Mouse (Mus musculus): ENCODE measurements around the gene Adam19. TPM values are rescaled to one million over a fixed set of nuclear protein-coding genes. Genes with fewer than 3 reads are reported as not detected.
A peak's percentile ranks its signal among the peaks of the same experiment; 100 is the strongest.

Adam19 gene
- polyA plus RNA-seq, 1 experiment: 21.3 TPM

DNA sequence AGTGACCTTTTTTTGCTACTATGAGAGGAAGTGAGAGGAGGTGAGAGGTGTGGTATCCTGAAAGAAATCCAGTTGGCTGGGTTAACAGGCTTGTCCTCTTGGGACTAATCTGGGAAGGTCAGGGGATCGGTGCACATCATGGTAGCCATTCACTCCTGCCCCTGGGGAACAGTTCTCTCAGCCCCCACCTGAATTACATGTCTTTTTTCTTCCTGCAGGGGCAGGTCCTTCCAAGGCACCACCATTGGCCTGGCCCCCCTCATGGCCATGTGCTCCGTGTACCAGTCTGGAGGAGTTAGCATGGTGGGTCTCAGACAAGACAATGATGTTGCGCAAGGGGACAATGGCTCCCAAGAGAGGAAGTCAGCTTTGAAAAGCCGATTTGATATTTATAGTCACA lies 67.1 kb downstream of the Adam19 start:
- peaks cover 4% of the 10 kb centered on the region; the same call in 1 of the 2 replicates for H3K36me3 ChIP-seq (ENCODE audit: control insufficient read depth, insufficient read depth, low read length)
- no peaks in the 10 kb centered on the region for H3K27me3 ChIP-seq (ENCODE audit: control insufficient read depth, insufficient read depth, low read length)
- TF ChIP-seq POLR2A (IDR thresholded peaks at IDR 0.05; ENCODE audit: low read depth, low read length) (no peak), CTCF (IDR thresholded peaks at IDR 0.05; ENCODE audit: extremely low read depth, insufficient read depth, insufficient read length, insufficient replicate concordance) (no peak)
- H3K4me1 ChIP-seq (ENCODE audit: control insufficient read depth, insufficient read depth, insufficient read length): peaks cover 27% of the 10 kb centered on the region
- no peak for DNase-seq (ENCODE audit: low read depth in 1 of 2, low spot score in 2 of 2)
- no peak overlapping the region for H3K4me3 ChIP-seq (ENCODE audit: extremely low read depth, insufficient read depth, insufficient read length)
- no peak overlapping the region for H3K27ac ChIP-seq (ENCODE audit: insufficient read depth, low read length)
- WGBS: 64% methylated on average over 4 of the region's 4 CpGs

DNA sequence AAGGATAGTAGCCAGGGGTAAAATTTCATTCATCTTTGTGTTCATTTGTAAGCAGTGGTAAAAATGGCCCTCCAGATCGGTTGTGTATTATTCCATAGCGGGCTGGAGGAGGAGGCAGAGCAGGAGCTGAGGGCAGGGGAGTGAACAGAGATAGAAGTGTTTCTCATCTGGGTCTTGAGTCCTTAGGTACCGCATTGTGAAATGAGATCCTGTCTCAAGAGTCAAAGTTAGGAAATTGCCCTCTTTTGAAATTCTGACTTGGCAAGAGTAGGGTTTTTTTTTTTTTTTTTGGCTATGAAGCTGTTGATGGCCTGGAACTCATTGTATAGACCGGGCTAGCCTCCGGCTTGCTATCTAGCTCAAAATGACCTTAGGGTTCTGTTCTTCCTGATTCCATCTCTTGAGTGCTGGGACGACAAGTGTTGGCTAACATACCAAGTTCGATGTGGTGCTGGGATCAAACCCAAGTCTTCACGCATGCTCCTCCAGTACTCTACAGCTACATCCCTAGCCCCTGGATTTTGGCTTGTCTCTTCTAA lies 67.6 kb downstream of the Adam19 start:
- DNase-seq (ENCODE audit: low read depth in 1 of 2, low spot score in 2 of 2): no peak
- 88% methylated on average over 8 of the region's 8 CpGs for WGBS
- Histone ChIP-seq H3K36me3 (ENCODE audit: control insufficient read depth, insufficient read depth, low read length) (peaks cover 4% of the 10 kb centered on the region; the same call in 1 of the 2 replicates), H3K27ac (ENCODE audit: insufficient read depth, low read length) (no peak overlapping the region), H3K4me3 (ENCODE audit: extremely low read depth, insufficient read depth, insufficient read length) (no peak overlapping the region), H3K4me1 (ENCODE audit: control insufficient read depth, insufficient read depth, insufficient read length) (peaks cover 30% of the 10 kb centered on the region), H3K27me3 (ENCODE audit: control insufficient read depth, insufficient read depth, low read length) (no peaks in the 10 kb centered on the region)
- TF ChIP-seq POLR2A (IDR thresholded peaks at IDR 0.05; ENCODE audit: low read depth, low read length) (no peak), CTCF (IDR thresholded peaks at IDR 0.05; ENCODE audit: extremely low read depth, insufficient read depth, insufficient read length, insufficient replicate concordance) (no peak)

- peaks cover 4% of the 10 kb centered on the region; the same call in 1 of the 2 replicates for H3K36me3 ChIP-seq (ENCODE audit: control insufficient read depth, insufficient read depth, low read length)
- peak overlapping the region; percentile 64 for H3K27ac ChIP-seq (ENCODE audit: insufficient read depth, low read length)
- no peak for DNase-seq (ENCODE audit: low read depth in 1 of 2, low spot score in 2 of 2)
- H3K27me3 ChIP-seq (ENCODE audit: control insufficient read depth, insufficient read depth, low read length): no peaks in the 10 kb centered on the region
- H3K4me1 ChIP-seq (ENCODE audit: control insufficient read depth, insufficient read depth, insufficient read length): peaks cover 33% of the 10 kb centered on the region
- WGBS: 59% methylated on average over 12 of the region's 12 CpGs
- TF ChIP-seq POLR2A (IDR thresholded peaks at IDR 0.05; ENCODE audit: low read depth, low read length) (no peak), CTCF (IDR thresholded peaks at IDR 0.05; ENCODE audit: extremely low read depth, insufficient read depth, insufficient read length, insufficient replicate concordance) (no peak)
- H3K4me3 ChIP-seq (ENCODE audit: extremely low read depth, insufficient read depth, insufficient read length): 0 out of 2 replicates have a peak overlapping the region, but pooled peaks have one; percentile 2
These were observed 69.5 kb downstream of the Adam19 start for GRCm38 (mm10) chr11:46125093-46125834.

DNA sequence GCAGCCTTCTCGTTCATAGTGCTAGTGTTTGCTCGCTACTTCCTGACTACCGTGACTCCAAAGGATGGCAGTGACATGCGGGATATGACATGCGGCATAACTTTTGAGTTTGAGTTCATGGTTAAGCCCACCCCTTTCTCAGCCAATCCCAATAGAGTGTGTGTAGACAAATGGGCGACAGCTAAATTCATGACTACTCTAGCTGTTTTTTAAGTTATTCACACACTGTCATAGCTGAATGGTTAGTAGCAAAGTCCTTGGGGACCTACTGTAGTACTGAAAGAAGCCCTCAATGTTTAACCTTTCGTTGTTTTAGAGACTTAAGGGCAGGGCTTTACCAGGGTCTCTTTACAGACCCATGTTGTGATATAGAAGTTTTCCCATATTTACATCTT lies 70.0 kb downstream of the Adam19 start:
- no peaks in the 10 kb centered on the region for H3K27me3 ChIP-seq (ENCODE audit: control insufficient read depth, insufficient read depth, low read length)
- H3K4me3 ChIP-seq (ENCODE audit: extremely low read depth, insufficient read depth, insufficient read length): no peak overlapping the region
- peaks cover 4% of the 10 kb centered on the region; the same call in 1 of the 2 replicates for H3K36me3 ChIP-seq (ENCODE audit: control insufficient read depth, insufficient read depth, low read length)
- peak overlapping the region; percentile 64 for H3K27ac ChIP-seq (ENCODE audit: insufficient read depth, low read length)
- H3K4me1 ChIP-seq (ENCODE audit: control insufficient read depth, insufficient read depth, insufficient read length): peaks cover 33% of the 10 kb centered on the region
- 53% methylated on average over 7 of the region's 7 CpGs for WGBS
- TF ChIP-seq POLR2A (IDR thresholded peaks at IDR 0.05; ENCODE audit: low read depth, low read length) (no peak), CTCF (IDR thresholded peaks at IDR 0.05; ENCODE audit: extremely low read depth, insufficient read depth, insufficient read length, insufficient replicate concordance) (no peak)
- DNase-seq (ENCODE audit: low read depth in 1 of 2, low spot score in 2 of 2): peak in 1 of 2 experiments; percentile 49

DNA sequence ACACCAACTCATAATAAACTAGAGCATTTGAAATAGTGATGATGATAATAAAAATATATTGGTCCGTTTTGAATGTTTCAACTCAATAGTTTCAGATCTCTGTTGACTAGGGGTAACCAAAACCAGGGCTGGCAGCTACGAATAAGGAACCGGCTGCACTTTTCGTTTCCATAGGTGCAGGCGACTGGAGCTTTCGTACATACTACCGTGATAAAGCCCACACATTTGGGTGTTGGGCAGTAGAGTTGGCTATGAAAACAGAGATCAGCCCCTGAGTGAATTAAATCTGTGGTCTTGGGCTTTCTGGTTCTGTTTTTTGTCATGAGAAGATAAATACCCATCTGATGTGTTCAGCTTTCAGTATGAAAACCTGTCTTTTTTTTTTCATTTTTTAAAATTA lies 70.5 kb downstream of the Adam19 start:
- no peaks in the 10 kb centered on the region for H3K27me3 ChIP-seq (ENCODE audit: control insufficient read depth, insufficient read depth, low read length)
- 30% methylated on average over 7 of the region's 7 CpGs for WGBS
- TF ChIP-seq POLR2A (IDR thresholded peaks at IDR 0.05; ENCODE audit: low read depth, low read length) (no peak), CTCF (IDR thresholded peaks at IDR 0.05; ENCODE audit: extremely low read depth, insufficient read depth, insufficient read length, insufficient replicate concordance) (no peak)
- H3K36me3 ChIP-seq (ENCODE audit: control insufficient read depth, insufficient read depth, low read length): peaks cover 4% of the 10 kb centered on the region; the same call in 1 of the 2 replicates
- H3K27ac ChIP-seq (ENCODE audit: insufficient read depth, low read length): peak overlapping the region; percentile 99
- peaks cover 33% of the 10 kb centered on the region for H3K4me1 ChIP-seq (ENCODE audit: control insufficient read depth, insufficient read depth, insufficient read length)
- peak; percentile 36 to 39 for DNase-seq (ENCODE audit: low read depth in 1 of 2, low spot score in 2 of 2)
- no peak overlapping the region for H3K4me3 ChIP-seq (ENCODE audit: extremely low read depth, insufficient read depth, insufficient read length)

GRCm38 (mm10) chr11:46126827-46127410 lies 71.1 kb downstream of the Adam19 start:
- Histone ChIP-seq H3K4me3 (ENCODE audit: extremely low read depth, insufficient read depth, insufficient read length) (no peak overlapping the region), H3K27me3 (ENCODE audit: control insufficient read depth, insufficient read depth, low read length) (no peaks in the 10 kb centered on the region), H3K27ac (ENCODE audit: insufficient read depth, low read length) (peak overlapping the region; percentile 99), H3K36me3 (ENCODE audit: control insufficient read depth, insufficient read depth, low read length) (peaks cover 7% of the 10 kb centered on the region; the same call in 1 of the 2 replicates), H3K4me1 (ENCODE audit: control insufficient read depth, insufficient read depth, insufficient read length) (peaks cover 33% of the 10 kb centered on the region)
- TF ChIP-seq CTCF (IDR thresholded peaks at IDR 0.05; ENCODE audit: extremely low read depth, insufficient read depth, insufficient read length, insufficient replicate concordance): no peak
- no peak for DNase-seq (ENCODE audit: low read depth in 1 of 2, low spot score in 2 of 2)
- 68% methylated on average over 11 of the region's 11 CpGs for WGBS
